Mouse (Mus musculus) stomach, postnatal 0 days (tissue): Measurements from ENCODE around the gene Fstl1.

Source experiments
- CTCF ChIP-seq: IDR thresholded peaks from 2 replicates; pipeline ENCODE4 v1.5.1; 2016; ENCODE audit warnings: antibody characterized with exemption, low read depth, mild to moderate bottlenecking, moderate library complexity
- EP300 ChIP-seq: optimal IDR thresholded peaks from 2 replicates; pipeline ENCODE3; 2016; ENCODE audit warnings: antibody characterized with exemption

- TF ChIP-seq CTCF = no peak; the same call in 1 of the 2 replicates
- TF ChIP-seq EP300 = no peak
Measured at GRCm38 (mm10) chr16:37868506-37869469, 92.1 kb downstream of the Fstl1 start.
